Mouse (Mus musculus) megakaryocyte, embryonic 14.5 days (primary cell): Measurements from ENCODE around the gene Engase.

Experiments used
- FLI1 ChIP-seq: IDR thresholded peaks from 2 replicates; pipeline ENCODE4 v1.6.1; 2012; ENCODE audit warnings: low read length, inconsistent platforms, mixed read lengths
- GATA1 ChIP-seq: IDR thresholded peaks from 3 replicates; pipeline ENCODE4 v1.6.1; 2012; ENCODE audit warnings: mixed read lengths, low read length, inconsistent platforms, borderline replicate concordance

- TF ChIP-seq GATA1 (no peak), FLI1 (no peak)
These were observed 48.2 kb upstream of the Engase start for GRCm38 (mm10) chr11:118428460-118428868.
